Mouse (Mus musculus): ENCODE results near the gene Mrps11. TPM values are rescaled to one million over a fixed set of nuclear protein-coding genes. Genes with fewer than 3 reads are reported as not detected.
A peak's percentile ranks its signal among the peaks of the same experiment; 100 is the strongest.

The Mrps11 gene
- 10 to 100 TPM; 39.5 to 40.1 TPM for total RNA-seq (2021)
- long read RNA-seq, experiment 1, transcript Mrps11-201 (6 exons, 1,056 nt) = major isoform, 47 of 71 reads
- long read RNA-seq, experiment 1, partial matches to known transcripts = 20 of 71 reads
- long read RNA-seq, experiment 1, other reads (novel, unspliced or antisense) = 1 of 71 reads
- long read RNA-seq, experiment 2, transcript Mrps11-201 (6 exons, 1,056 nt) = major isoform, 27 of 49 reads
- long read RNA-seq, experiment 2, partial matches to known transcripts = 22 of 49 reads
- long read RNA-seq, experiment 2, other reads (novel, unspliced or antisense) = 0 of 49 reads

DNA sequence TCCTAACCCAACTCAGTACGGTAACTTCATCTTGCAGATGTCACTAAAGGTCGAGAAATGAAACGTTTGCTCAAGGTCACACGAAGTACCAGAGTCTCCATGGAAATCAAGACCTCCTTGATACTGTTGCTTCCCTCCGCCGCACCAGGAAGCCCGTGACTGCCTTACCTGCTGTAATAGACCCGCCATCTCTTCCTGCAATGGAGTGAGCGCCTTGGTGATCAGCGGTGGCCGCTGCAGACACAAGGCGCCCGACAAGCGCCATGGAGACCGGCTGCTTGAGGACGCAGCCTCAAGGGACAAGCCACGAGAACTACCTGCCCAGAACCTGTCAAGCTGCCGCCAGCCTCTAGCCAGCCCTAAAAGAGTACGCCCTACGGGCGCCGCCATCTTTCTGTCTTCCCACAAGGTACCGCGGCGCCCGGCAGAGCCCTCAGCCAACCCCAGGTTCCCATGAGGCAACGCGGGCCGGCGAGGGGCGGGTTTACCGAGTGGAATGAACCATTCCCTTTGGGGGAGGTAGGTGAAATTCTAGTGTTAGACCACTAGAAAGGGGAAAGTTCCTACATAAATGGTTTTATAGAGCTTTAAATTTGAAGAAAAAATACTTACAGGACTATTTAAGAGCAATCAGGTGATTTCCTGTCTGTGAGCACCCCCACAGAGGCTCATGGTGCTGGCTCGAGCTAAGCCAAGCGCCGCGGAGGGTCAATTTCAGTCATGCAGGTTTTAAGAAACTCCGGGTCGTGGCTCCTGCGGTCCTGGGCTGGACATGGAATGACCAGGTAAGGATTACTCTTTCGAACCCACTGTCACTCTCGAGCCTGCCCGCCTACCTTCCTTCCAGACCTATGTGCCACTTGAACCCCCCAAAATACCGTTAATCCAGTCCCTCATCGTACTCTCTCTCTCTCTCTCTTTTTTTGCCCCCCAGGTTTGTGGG, at the start of gene Mrps11, which contains the start of gene Mrpl46:
Gene Mrps11, plus strand, starts transcription at position 481 of the 943 bp plus-strand sequence.
Gene Mrpl46, minus strand, starts transcription at position 893 of the 943 bp plus-strand sequence.
- DNase-seq = peak; percentile 89 to 91

DNA sequence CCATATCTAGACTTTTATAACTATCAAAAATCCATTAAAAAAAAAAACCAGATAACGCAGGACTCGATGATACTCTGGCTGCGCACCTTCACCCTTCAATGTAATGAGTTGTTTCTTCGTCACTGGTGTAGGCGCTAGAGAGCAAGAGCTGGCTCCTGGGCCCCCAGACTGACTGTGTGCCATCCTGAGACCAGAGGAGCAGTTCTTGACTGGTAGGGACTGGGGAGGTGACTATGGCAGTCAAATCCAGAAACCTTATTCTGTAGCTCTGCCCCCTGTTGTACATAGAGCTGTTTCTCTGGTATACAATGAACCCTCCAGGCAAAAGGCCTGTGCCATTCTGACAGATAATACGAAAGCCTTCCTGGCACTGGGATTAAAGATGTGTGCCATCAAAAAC, 45.7 kb upstream of the Mrps11 start:
- no peak for DNase-seq

- DNase-seq = no peak
Observed at GRCm38 (mm10) chr7:78737614-78738210, 45.2 kb upstream of the Mrps11 start, which contains the start of gene Ntrk3. Ntrk3 (minus strand) TSS chr7:78738012.

GRCm38 (mm10) chr7:78739351-78740000, 43.4 kb upstream of the Mrps11 start:
- DNase-seq = no peak

DNA sequence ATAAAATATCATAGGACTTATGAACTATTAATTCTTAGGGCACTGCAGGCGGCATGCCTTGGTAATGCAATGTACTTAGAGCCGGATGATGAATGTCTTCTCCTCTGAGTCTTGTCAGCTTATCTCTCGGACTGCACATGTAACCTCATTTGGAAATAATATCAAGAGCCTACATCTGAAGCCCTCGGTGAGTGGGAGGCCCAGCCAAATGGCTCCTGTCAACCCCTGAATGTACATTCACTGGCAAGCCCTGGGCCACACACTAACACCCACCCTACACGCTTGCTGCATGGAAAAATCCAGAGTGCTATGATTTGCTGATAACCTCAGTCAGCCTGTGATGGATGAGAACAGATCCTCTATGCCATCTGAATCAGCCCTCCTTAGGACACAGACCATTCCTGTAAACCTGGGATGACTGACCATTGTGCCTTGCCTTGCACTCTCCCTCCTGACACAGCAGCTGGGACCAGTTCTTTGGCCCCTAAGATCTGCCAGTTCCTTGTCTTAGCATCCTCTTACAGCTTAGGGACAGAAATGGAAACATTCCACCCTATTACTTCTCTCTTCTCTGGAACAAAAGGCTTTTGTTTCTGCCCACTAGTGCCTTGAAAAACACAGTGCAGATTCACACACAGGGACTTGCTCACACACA, 39.1 kb upstream of the Mrps11 start:
- no peak for DNase-seq

GRCm38 (mm10) chr7:78752961-78753360, 30.0 kb upstream of the Mrps11 start:
- no peak for DNase-seq

DNA sequence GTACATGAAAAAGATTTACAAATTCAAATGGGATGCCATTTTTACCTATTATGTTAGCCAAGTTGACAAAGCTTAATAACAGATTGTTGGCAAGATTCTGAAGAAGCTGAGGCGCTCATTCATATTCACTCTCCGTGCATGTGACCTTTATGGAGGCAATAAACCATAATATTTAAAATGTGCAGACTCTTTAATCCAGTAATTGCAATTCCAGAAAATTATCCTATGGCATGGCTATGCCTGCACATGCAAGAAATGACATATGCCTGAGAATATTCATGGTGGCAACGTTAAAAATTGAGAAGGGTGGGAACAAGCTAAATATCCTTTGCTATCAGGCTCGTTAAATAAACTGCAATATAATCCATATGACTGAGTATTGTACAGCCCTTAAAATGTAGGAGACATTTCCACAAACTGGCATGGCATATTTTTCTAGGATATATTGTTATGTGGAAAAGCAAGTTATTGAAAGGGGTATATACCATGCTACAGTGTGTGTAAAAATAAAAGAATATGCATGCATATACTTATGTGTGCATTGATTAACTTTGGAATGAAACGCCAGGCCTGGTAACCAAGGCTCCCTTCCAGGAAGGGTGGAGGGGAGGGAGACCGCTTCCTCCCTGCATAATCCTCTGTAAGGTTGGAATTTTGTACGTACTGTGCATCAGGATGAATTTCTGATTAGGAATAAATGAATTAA, 29.0 kb upstream of the Mrps11 start:
- no peak for DNase-seq

GRCm38 (mm10) chr7:78754458-78755000, 28.4 kb upstream of the Mrps11 start:
- no peak for DNase-seq

GRCm38 (mm10) chr7:78763801-78764200, 19.1 kb upstream of the Mrps11 start:
- DNase-seq = no peak

DNA sequence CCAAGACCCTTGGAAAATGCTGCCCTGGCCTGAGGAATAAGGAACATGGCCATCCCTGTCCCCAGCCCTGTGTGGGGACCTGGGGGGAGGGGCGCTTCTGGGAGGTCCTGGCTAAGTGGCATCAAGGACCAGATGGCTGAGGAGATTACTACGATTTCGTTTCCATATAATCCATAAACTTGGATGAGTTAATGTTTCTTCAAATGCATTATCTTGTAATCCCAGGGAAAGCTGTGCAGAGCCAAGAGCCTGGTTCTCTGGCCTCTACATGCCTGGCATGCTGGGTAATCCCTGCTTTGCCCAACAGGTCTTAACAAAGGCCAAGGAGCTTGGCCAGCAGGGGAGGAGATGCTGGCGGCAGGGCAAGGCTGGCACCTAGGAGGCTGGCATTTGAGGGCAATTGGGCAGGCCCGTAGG, 17.7 kb upstream of the Mrps11 start:
- DNase-seq = no peak

DNA sequence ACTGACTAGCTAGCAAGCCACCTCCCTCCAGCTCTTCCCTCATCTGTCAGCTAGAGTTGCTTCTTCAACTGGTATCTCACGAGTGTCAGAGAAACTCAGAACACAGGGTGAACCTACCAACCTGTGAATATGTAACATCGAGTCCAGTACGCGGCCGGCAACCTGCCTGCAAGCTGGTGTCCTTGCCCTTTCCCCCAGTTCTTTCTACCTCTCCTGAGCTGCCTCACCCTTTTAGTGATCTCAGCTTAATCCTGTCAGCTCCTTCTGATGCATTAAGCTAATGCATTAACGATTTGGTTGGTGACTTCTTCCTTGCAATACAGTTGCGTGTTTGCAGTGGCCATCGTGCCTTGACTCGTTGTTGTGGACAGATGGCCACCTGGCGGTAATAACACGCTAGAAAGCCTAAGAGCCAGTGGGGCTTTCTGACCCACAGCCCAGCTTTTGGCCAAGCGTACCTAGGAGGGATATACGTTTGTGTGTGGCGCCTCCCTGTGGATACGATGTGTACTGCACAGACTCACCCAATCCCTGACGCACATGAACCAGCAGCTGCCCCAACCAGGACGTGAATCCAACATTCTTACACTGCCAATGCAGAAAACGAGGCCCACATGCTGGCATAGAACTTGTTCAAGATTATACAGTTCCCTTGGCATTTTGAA, 16.8 kb upstream of the Mrps11 start:
- DNase-seq = peak; percentile 36 to 56

DNA sequence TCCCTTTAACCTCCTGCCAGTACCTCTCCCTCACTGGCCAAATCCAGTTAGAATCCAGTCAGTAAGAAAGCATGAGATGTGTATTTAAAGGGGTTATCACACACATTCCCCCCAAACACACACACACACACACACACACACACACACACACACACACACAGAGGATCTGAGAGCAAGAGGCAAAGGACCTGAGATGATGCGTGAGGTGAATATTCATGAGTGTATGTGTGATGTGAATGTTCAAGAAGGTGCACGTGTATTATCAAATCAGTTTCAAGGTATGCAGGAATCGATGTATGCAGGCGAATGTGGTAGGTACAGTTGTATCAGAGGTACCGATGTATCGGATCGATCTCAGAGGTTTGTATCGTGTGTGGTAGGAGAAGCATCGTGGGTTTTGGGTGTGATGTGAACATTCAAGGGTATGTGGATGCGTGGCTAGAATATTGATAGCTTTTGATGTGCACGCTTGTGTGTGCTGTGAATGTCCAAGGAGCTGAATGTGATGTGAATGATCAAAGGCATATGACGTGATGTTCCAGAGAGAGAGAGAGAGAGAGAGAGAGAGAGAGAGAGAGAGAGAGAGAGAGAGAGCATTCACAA, 14.9 kb upstream of the Mrps11 start:
- DNase-seq = no peak

DNA sequence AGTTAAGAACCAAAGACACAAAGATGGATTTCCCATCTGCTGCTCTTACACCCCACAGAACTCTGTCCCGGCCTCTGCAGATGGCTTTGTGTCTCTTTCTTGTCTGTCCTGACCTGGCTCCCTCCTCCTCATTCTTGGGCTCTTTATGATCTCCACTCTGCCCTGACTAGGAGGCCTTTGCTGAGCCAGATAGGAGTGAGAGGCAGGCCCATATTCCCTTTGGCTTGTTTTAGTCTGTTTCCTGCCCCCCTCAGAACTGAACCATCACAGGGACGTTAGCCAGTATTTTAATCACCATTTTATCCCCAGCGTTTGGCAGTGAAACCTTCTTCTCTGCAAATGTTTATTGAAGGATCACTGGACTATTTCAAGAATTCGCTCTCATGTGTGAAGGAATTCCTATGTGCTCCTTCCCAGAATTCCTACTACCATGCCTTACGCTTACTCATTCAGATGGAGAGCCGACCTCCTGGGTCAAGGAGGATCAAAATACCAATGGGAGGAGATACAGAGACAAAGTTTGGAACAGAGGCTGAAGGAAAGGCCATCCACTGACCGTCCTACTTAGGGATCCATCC, 13.8 kb upstream of the Mrps11 start:
- DNase-seq = no peak

DNA sequence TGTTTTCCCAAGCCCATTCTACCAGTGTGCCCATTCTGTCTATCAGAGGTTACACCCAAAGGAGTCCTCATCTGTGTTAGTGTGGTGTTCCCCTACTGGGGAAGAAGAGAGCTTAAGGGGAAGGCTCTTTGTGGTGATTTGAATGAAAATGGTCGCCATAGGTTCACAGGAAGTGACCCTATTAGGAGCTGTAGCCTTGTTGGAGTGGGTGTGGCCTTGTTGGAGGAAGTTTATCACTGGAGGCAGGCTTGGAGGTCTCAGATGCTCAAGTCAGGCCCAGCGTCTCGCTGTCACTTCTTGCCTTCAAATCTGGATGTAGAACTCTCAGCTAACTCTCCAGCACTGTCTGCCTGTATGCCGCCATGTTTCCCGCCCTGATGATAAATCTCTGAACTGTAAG, 12.0 kb upstream of the Mrps11 start:
- no peak for DNase-seq

DNA sequence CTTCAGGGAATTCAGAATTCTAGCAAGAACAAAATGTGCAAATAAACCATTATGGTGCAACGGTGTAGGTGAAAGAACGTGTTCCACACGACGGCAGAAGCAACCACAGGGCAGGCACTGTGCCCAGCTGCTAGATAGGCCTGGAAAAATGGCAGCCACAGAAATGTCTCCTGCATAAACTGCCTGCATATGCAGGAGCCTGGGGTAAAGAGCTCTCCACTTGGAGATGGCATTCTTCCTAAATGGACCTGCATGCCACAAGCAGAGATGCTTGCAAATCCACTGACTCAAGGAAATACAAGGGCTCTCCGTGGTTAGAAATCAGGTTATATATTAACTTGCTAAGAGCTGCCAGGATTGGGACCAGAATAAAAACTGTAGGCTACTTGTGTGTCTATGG, 4.2 kb upstream of the Mrps11 start:
- no peak for DNase-seq

DNA sequence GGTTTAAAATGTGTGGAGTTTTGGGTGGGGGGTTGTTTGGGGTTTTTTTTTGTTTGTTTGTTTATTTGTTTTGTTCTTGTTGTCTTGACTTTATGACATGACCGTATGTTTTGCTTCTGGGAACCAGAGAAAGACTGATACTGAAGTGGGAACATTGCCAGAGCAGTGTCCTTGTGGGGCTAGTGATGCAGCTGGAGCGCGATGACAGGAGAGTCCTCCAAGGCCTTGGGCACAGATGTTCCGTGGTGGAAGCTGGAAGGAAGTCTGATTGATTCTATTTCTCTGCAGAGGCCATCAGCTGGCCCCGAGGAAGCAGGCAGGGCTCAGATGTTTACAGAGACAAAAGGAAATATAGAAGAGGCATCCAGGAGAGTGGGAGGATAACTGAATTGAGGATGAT, 3.0 kb downstream of the Mrps11 start:
- DNase-seq = no peak

- no peak for DNase-seq
Observed at GRCm38 (mm10) chr7:78787793-78788380, 5.0 kb downstream of the Mrps11 start.

DNA sequence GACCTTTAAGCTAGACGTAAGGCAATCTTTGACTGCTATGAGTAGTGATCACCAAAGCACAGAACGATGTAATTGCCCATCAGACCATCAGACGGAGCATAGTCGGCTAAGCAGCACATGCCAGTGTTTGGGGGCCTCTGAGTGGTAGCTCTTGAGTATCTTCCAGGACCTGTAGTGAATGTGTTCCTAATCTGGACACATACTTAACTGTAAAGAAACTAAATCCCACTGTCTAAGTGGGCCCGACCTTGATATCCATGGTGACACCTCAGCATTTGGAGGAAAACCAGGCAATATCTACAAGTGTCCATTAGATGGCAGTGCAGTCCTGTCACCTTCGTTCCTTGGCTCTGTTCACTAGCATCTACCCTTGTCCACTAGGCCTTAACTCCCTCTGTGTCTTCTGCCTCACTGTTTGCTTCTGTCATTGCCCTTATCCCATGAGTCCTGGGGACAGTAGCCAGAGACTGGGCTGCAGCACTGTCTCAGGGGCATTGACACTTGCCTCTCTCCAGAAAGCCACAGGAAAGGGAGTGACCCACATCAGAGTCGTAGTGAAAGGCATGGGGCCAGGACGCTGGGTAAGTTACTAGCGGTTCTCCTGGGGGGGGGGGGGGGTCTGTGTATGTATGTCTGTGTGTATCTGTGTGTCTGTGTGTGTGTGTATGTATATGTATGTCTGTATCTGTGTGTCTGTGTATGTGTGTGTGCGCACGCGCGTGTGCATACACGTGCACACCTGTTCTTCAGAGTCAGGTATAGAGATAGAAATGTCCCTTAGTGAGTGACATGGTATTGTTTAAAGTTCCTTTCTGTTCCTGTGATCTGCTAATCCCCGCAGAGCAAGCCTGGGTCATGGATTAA, 8.7 kb downstream of the Mrps11 start:
- DNase-seq = peak; percentile 59 to 64
